Mouse (Mus musculus): ENCODE measurements at regions not wholly inside any gene's neighbourhood (a gene's known extent, or its start where the extent isn't known, plus 50 kb on each side); places are given as distances from the start of the nearest gene placed in this dataset.

DNA sequence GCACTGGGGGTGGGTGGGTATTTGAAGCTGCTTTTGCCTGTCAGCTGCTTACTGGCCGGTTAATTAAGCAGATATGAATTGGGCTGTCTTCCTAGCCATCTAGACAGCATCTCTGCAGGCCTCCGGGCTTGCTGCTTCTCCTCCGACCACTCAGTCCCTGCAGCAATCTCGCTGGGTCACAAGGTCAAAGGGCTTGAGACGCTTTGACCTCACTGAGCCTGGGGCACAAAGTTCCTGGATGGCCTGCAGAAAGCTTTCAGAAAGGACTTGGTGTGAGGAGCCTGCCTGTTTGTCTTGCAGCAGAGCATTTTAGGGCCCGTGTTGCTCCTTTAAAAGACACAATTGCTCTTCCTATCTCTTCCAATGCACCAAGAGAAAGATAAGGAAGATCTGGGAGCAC is 83.7 kb upstream of the Ppp2r5a start:
- TF ChIP-seq GATA4 (IDR thresholded peaks at IDR 0.05; ENCODE audit: insufficient replicate concordance, low read length), result no peak

GRCm38 (mm10) chr1:191484726-191485425 is 81.8 kb upstream of the Ppp2r5a start:
- TF ChIP-seq GATA4 (IDR thresholded peaks at IDR 0.05; ENCODE audit: insufficient replicate concordance, low read length), result no peak

GRCm38 (mm10) chr1:191479906-191480379 is 76.9 kb upstream of the Ppp2r5a start:
- TF ChIP-seq GATA4 (IDR thresholded peaks at IDR 0.05; ENCODE audit: insufficient replicate concordance, low read length), result no peak

DNA sequence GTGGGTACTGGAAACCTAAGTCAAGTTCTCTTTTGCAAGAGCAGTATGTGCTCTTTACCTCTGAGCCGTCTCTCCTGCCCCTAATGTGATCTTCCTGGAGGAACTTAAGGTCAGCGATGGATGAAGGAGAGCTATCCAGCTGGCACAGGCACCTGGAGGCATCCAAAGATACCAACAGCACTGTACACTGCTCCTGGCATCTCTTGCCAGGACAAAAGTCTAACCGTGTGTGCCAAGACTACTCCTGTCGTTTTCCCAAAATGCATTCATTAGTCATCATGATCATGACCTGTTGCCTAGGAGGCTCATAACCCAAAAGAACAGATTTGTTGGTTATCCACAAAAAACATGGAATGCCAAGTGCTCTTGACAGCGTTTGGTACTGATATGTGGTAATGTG is 69.5 kb upstream of the Ppp2r5a start:
- peak; percentile 34; the same call in 1 of the 2 replicates for TF ChIP-seq GATA4 (IDR thresholded peaks at IDR 0.05; ENCODE audit: insufficient replicate concordance, low read length)

- no peak for TF ChIP-seq GATA4 (IDR thresholded peaks at IDR 0.05; ENCODE audit: insufficient replicate concordance, low read length)
Observed at GRCm38 (mm10) chr1:191471489-191471888, 68.4 kb upstream of the Ppp2r5a start.

DNA sequence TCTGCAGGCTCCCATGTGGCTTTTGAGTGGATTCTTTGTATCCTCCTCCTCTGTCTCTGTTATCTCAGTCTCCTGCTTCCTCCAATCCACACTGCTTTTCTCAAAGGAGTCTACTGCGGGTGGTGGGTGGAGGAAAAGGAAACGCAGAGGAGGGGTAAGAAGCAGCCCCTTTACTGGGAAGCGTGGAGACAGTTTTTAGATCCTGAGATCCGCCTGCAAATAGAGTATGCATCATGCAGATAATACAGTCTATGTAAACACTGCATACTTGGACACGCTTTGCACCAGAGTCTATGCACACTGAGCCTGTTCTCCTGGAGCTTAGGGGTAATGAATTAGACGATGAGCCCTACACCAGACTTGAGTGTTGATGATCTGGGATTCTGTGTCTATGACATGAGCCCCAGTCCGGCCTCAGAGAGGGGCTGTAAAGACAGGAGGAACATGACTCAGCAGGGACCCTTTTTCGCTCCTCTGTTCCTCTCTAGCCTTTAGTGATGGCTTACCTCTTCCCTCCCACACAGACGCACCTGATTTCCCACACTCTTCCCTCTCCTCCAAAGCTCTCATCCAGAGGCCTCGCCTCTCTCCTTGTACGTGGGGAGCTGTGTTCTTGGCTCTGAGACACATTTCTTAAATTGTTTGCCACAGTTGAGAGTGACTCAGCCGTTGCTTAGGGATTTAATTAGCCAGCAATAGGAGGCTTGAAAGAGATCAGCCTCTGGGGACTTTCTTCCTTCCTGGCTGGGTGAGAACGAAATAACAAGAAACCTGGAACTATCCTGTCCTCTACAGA is 67.3 kb upstream of the Ppp2r5a start:
- TF ChIP-seq GATA4 (IDR thresholded peaks at IDR 0.05; ENCODE audit: insufficient replicate concordance, low read length), result peak; percentile 40; the same call in 1 of the 2 replicates

GRCm38 (mm10) chr1:191468837-191469529 is 65.9 kb upstream of the Ppp2r5a start:
- TF ChIP-seq GATA4 (IDR thresholded peaks at IDR 0.05; ENCODE audit: insufficient replicate concordance, low read length), result no peak

DNA sequence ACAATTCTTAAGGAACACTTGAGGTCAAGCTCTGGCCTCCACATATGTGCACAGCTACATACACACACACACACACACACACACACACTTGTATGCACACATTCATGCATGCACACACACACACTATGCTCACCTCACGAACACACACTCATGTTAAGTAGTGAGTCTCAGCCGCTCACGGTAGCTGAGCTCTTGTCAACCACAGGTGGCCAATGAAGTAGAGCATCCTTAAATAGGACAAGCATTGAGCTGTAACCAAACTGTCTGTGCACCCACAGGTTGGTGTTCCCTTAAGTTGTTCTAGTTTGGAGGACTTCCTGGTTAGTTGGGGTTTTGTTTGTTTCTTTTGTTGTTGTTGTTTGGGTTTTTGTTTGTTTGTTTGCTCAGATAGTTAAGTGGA is 63.2 kb upstream of the Ppp2r5a start:
- TF ChIP-seq GATA4 (IDR thresholded peaks at IDR 0.05; ENCODE audit: insufficient replicate concordance, low read length), result no peak

GRCm38 (mm10) chr1:191465723-191466122 is 62.7 kb upstream of the Ppp2r5a start:
- TF ChIP-seq GATA4 (IDR thresholded peaks at IDR 0.05; ENCODE audit: insufficient replicate concordance, low read length), result no peak

DNA sequence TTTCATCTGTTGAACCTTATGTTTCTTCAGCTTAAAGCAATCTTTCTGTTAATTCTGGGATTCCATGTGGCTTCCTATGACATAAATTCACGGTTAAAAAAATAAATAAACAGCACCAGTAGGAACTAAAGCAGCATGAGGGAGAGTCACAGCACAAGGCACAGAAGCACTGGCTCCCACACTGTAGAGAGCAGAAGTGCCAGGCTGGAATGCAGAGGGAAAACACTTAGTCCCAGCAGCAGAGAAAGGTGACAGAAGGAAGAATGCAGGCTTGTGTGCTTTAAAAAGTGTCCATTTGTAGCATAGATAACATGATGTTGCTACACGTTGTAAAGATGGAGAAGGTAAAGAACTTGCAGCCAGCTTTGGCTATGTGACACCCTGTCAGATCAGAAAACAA is 62.1 kb upstream of the Ppp2r5a start:
- no peak for TF ChIP-seq GATA4 (IDR thresholded peaks at IDR 0.05; ENCODE audit: insufficient replicate concordance, low read length)

GRCm38 (mm10) chr1:191461811-191462491 is 58.9 kb upstream of the Ppp2r5a start:
- TF ChIP-seq GATA4 (IDR thresholded peaks at IDR 0.05; ENCODE audit: insufficient replicate concordance, low read length), result no peak

- TF ChIP-seq GATA4 (IDR thresholded peaks at IDR 0.05; ENCODE audit: insufficient replicate concordance, low read length), result no peak
Observed at GRCm38 (mm10) chr1:191459066-191459465, 56.0 kb upstream of the Ppp2r5a start.

GRCm38 (mm10) chr1:191458292-191458691 is 55.2 kb upstream of the Ppp2r5a start:
- TF ChIP-seq GATA4 (IDR thresholded peaks at IDR 0.05; ENCODE audit: insufficient replicate concordance, low read length), result no peak

DNA sequence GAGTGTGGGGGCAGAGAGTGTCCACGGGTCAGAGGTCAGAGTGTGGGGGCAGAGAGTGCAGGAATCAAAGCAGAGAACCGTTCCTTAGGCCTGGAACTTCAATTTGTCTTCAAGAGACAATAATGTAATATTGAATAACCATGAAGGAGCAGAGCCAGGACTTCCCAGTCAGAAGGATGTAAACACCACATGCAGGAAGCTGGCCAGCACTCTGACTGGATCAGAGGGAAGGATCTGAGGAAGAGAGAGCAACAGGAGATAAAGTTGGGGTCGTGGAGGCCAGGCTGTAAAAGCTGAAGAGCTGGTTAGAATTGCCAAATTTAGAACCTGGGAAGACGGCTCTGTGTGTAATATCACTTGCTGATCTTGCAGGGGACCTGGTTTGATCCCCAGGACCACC is 54.0 kb upstream of the Ppp2r5a start:
- TF ChIP-seq GATA4 (IDR thresholded peaks at IDR 0.05; ENCODE audit: insufficient replicate concordance, low read length), result no peak; the same call in 1 of the 2 replicates

- no peak for TF ChIP-seq GATA4 (IDR thresholded peaks at IDR 0.05; ENCODE audit: insufficient replicate concordance, low read length)
Observed at GRCm38 (mm10) chr1:191454604-191455003, 51.5 kb upstream of the Ppp2r5a start.
